Mouse (Mus musculus): Measurements from ENCODE around the gene Gaa.
"Not testable (repeated sequence)": the region's sequence is repeated elsewhere in the genome, so short reads cannot be mapped to it uniquely, and the experiment has no call there.

The Gaa gene

GRCm38 (mm10) chr11:119252854-119253541 lies 14.7 kb upstream of the Gaa start:
- peak in 1 of 2 experiments; percentile 51 for DNase-seq (ENCODE audit: low spot score in 2 of 2)

DNA sequence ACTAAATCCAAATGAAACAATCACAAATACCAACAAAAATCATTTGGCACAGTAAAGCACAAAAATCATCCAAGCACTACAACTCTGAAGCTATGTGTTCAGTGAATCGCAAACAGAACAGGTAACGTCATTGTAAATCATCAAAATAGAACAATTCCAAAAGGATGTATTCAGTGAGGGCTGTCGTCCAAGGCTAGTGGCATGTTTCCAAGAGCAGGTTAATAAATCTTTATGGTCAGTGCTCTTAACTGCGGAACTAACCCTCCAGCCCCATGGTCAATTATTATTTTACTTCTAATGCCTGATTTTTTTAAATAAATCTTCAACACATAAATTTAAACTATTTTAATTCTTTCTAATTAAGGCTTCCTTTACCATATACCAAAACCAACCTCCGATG lies 11.1 kb upstream of the Gaa start:
- DNase-seq (ENCODE audit: low spot score in 2 of 2), result not testable (repeated sequence)

- DNase-seq (ENCODE audit: low spot score in 2 of 2), result no peak
Measured at GRCm38 (mm10) chr11:119258216-119258571, 9.5 kb upstream of the Gaa start.

- DNase-seq (ENCODE audit: low spot score in 2 of 2), result no peak
Measured at GRCm38 (mm10) chr11:119258572-119259322, 8.9 kb upstream of the Gaa start.

DNA sequence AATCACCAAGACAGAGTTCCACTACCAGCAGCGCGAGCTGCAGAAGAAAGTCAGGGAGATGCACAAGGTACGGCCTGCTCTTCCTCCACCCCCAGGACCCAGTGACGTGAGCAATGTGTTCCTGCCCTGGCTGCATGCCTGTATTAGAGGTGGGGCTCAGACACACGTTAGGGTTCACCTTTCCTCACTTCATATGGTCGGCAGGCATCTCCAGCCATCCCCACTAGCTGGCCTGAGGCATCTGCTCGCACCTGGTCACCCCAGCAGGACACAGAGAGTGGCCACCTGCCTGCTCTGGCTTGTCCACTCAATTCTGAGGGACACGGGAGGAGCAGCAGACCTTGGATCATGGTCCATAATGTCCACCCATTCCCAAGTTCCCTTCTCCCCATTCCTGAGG lies 7.7 kb upstream of the Gaa start:
- no peak for DNase-seq (ENCODE audit: low spot score in 2 of 2)

DNA sequence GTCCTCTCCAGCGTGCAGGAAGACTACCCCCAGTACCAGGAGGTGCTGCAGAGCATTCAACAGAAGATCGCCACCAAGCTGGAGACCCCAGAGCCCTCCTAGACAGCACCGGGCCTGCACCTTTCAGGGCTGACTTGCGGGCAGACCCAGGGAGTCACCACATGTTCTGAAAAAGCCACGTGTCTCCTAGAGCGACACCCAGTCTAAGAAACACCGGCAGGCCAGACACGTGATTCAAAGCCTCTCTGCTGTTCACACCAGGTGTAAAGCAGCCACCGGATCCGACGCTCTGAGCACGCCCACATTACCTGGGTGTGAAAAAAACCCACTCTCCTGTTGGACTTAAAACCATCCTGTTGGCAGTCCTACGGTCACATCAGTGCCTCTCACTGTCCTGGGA lies 3.3 kb upstream of the Gaa start:
- no peak for DNase-seq (ENCODE audit: low spot score in 2 of 2)

DNA sequence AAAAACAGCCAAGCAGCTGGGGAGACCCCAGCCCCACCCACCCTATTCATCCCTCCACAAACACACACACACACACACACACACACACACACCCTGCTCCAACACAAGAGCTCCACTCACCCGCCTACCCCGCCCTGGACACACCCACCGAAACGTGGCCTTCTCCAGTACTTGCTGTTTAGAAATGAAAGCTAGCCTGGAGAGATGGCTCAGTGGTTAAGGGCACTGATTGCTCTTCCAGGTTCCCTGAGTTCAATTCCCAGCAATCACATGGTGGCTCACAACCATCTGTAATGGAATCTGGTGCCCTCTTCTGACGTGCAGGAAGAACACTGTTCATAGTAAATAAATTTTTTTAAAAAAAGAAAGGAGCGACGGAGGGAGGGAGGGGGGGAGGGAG lies 1.9 kb upstream of the Gaa start:
- DNase-seq (ENCODE audit: low spot score in 2 of 2), result no peak

- DNase-seq (ENCODE audit: low spot score in 2 of 2), result no peak
Measured at GRCm38 (mm10) chr11:119267241-119267674, 429 bp upstream of the Gaa start.

GRCm38 (mm10) chr11:119268557-119269195 lies 989 bp downstream of the Gaa start:
- no peak for DNase-seq (ENCODE audit: low spot score in 2 of 2)

GRCm38 (mm10) chr11:119272492-119272891 lies 4.8 kb downstream of the Gaa start:
- not testable (repeated sequence) for DNase-seq (ENCODE audit: low spot score in 2 of 2)

GRCm38 (mm10) chr11:119273186-119273930 lies 5.7 kb downstream of the Gaa start:
- no peak for DNase-seq (ENCODE audit: low spot score in 2 of 2)

- no peak for DNase-seq (ENCODE audit: low spot score in 2 of 2)
Measured at GRCm38 (mm10) chr11:119281030-119281429, 13.3 kb downstream of the Gaa start.

- no peak for DNase-seq (ENCODE audit: low spot score in 2 of 2)
Measured at GRCm38 (mm10) chr11:119285791-119286527, 18.3 kb downstream of the Gaa start.

DNA sequence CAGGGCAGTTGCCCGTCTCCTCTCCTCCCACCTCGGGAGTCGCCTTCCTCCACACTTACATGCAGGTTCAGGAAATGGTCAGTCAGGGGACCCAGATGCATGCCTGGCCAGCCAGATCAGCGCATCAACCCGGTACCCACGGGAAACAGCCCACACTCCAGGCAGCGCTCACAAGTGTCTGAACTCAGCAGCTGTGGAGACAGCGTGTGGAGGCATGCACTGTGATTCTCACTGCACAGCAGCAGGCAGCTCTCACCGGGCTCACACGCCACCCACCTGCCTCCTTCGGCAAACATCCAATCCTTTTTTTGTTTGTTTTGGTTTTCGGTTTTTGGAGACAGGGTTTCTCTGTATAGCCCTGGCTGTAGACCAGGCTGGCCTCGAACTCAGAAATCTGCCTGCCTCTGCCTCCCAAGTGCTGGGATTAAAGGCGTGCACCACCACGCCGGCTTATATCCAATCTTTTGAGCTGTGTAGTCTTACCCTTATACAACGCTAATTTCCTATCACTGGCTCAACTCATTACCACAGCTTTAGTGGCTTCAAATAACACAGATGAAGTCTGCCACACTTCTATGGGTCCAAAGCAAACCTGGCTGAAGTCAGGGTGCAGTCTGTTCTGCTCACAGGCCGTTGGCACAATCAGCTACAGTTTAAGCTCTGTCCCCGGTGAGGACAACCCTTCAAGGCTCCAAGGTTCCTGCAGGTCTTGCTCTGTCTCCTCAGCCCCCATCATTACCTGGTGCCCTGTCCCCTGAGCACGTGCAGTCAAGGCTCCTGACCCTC lies 19.7 kb downstream of the Gaa start:
- no peak for DNase-seq (ENCODE audit: low spot score in 2 of 2)

GRCm38 (mm10) chr11:119292861-119293260 lies 25.2 kb downstream of the Gaa start:
- not testable (repeated sequence) for DNase-seq (ENCODE audit: low spot score in 2 of 2)

GRCm38 (mm10) chr11:119297996-119298395 lies 30.3 kb downstream of the Gaa start:
- no peak for DNase-seq (ENCODE audit: low spot score in 2 of 2)

DNA sequence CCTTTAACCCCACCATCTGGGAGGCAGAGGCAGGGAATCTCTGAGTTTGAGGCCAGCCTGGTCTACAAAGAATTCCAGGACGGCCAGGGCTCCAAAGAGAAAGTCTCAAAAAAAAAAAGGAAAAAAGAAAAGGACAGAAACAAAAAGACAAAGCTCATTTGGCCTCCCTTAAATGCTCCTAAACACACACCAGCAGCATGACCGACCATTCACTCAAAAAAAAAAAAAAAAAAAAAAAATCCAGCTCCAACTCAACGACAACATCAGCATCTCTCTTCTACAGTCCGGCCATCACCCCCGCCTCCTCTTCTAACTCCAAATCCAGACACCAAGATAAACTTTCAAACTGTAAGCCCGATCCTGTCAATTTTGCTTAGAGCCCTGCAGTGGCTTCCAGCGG lies 31.2 kb downstream of the Gaa start:
- no peak for DNase-seq (ENCODE audit: low spot score in 2 of 2)

GRCm38 (mm10) chr11:119299391-119300245 lies 31.9 kb downstream of the Gaa start, which contains the start of gene Eif4a3:
Eif4a3 (minus strand) TSS chr11:119300089.
- peak; percentile 96 to 100 for DNase-seq (ENCODE audit: low spot score in 2 of 2)

- DNase-seq (ENCODE audit: low spot score in 2 of 2), result no peak
Measured at GRCm38 (mm10) chr11:119300246-119300935, 32.7 kb downstream of the Gaa start.

All from spleen, postnatal 4 days (tissue).